Mouse (Mus musculus): ENCODE measurements around the gene Smpdl3b. TPM values are rescaled to one million over a fixed set of nuclear protein-coding genes. Genes with fewer than 3 reads are reported as not detected.
"Not testable (repeated sequence)": the region's sequence is repeated elsewhere in the genome, so short reads cannot be mapped to it uniquely, and the experiment has no call there.

Smpdl3b gene
- polyA plus RNA-seq, 1 experiment from 2014 or later, result 9.0 TPM

- no peak for TF ChIP-seq CTCF (IDR thresholded peaks at IDR 0.05; ENCODE audit: low read depth)
- Histone ChIP-seq H3K4me1 (replicated peaks; ENCODE audit: insufficient read depth, low read length) (no peaks in the 10 kb centered on the region), H3K4me2 (ENCODE audit: low read length) (no peak overlapping the region), H3K9me3 (replicated peaks; ENCODE audit: low read length) (no peaks in the 10 kb centered on the region), H3K36me3 (ENCODE audit: insufficient read depth, low read length) (no peaks in the 10 kb centered on the region), H3K27me3 (ENCODE audit: insufficient read depth, low read length) (no peaks in the 10 kb centered on the region), H3K4me3 (replicated peaks; ENCODE audit: low read depth, low read length) (no peak overlapping the region), H3K27ac (no peak overlapping the region), H3K9ac (ENCODE audit: low read depth, low read length) (no peak overlapping the region)
- ATAC-seq (replicated peaks; ENCODE audit: low FRiP score, low read depth) (no peak), DNase-seq (ENCODE audit: low spot score) (no peak)
- WGBS, result 90% methylated on average over 7 of the region's 7 CpGs
Observed at GRCm38 (mm10) chr4:132741491-132741890, 15.6 kb downstream of the Smpdl3b start.

GRCm38 (mm10) chr4:132737154-132737553 lies 19.9 kb downstream of the Smpdl3b start:
- H3K9me3 ChIP-seq (replicated peaks; ENCODE audit: low read length); ATAC-seq (replicated peaks; ENCODE audit: low FRiP score, low read depth); H3K27ac ChIP-seq; H3K4me2 ChIP-seq (ENCODE audit: low read length); H3K4me3 ChIP-seq (replicated peaks; ENCODE audit: low read depth, low read length); DNase-seq (ENCODE audit: low spot score); H3K36me3 ChIP-seq (ENCODE audit: insufficient read depth, low read length); H3K27me3 ChIP-seq (ENCODE audit: insufficient read depth, low read length); H3K9ac ChIP-seq (ENCODE audit: low read depth, low read length); H3K4me1 ChIP-seq (replicated peaks; ENCODE audit: insufficient read depth, low read length): not testable (repeated sequence)
- WGBS, result 89% methylated on average over 9 of the region's 9 CpGs

- peak; percentile 15; the same call in 1 of the 2 replicates for TF ChIP-seq CTCF (IDR thresholded peaks at IDR 0.05; ENCODE audit: low read depth)
- no peak overlapping the region for H3K4me2 ChIP-seq (ENCODE audit: low read length)
- no peaks in the 10 kb centered on the region for H3K4me1 ChIP-seq (replicated peaks; ENCODE audit: insufficient read depth, low read length)
- no peak for ATAC-seq (replicated peaks; ENCODE audit: low FRiP score, low read depth)
- no peak for DNase-seq (ENCODE audit: low spot score)
- H3K9me3 ChIP-seq (replicated peaks; ENCODE audit: low read length), result no peaks in the 10 kb centered on the region
- WGBS, result 53% methylated on average over 3 of the region's 3 CpGs
- H3K4me3 ChIP-seq (replicated peaks; ENCODE audit: low read depth, low read length), result no peak overlapping the region
- no peak overlapping the region for H3K27ac ChIP-seq
- no peak overlapping the region for H3K9ac ChIP-seq (ENCODE audit: low read depth, low read length)
- H3K36me3 ChIP-seq (ENCODE audit: insufficient read depth, low read length), result no peaks in the 10 kb centered on the region
- H3K27me3 ChIP-seq (ENCODE audit: insufficient read depth, low read length), result no peaks in the 10 kb centered on the region
Observed at GRCm38 (mm10) chr4:132735894-132736293, 21.2 kb downstream of the Smpdl3b start.

- no peak for TF ChIP-seq CTCF (IDR thresholded peaks at IDR 0.05; ENCODE audit: low read depth)
- H3K27me3 ChIP-seq (ENCODE audit: insufficient read depth, low read length), result no peaks in the 10 kb centered on the region
- no peak overlapping the region for H3K4me3 ChIP-seq (replicated peaks; ENCODE audit: low read depth, low read length)
- H3K9me3 ChIP-seq (replicated peaks; ENCODE audit: low read length), result no peaks in the 10 kb centered on the region
- DNase-seq (ENCODE audit: low spot score) (no peak), ATAC-seq (replicated peaks; ENCODE audit: low FRiP score, low read depth) (no peak)
- H3K4me1 ChIP-seq (replicated peaks; ENCODE audit: insufficient read depth, low read length), result no peaks in the 10 kb centered on the region
- 73% methylated on average over 2 of the region's 2 CpGs for whole genome bisulfite sequencing
- H3K9ac ChIP-seq (ENCODE audit: low read depth, low read length), result no peak overlapping the region
- H3K36me3 ChIP-seq (ENCODE audit: insufficient read depth, low read length), result no peaks in the 10 kb centered on the region
- H3K27ac ChIP-seq, result no peak overlapping the region
- H3K4me2 ChIP-seq (ENCODE audit: low read length), result no peak overlapping the region
Observed at GRCm38 (mm10) chr4:132735389-132735788, 21.7 kb downstream of the Smpdl3b start.

DNA sequence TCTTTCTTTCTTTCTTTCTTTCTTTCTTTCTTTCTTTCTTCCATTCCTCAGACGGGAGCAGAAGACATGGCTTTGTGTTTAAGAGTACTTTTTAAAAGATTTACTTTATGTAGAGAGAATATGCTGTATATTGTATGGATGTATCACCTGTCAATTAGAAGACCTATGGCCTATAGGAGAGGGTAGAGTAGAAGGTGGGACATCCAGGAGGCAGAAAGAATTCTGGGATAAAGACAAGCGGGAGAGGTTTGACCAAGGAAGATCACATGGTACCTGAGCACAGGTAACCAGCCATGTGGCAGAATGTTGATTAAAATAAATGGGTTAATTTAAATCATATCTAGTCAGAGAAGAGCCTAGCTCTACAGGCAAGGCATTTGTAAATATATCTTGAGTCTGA lies 22.3 kb downstream of the Smpdl3b start:
- Histone ChIP-seq H3K9me3 (replicated peaks; ENCODE audit: low read length) (no peaks in the 10 kb centered on the region), H3K4me2 (ENCODE audit: low read length) (no peak overlapping the region), H3K27me3 (ENCODE audit: insufficient read depth, low read length) (no peaks in the 10 kb centered on the region), H3K9ac (ENCODE audit: low read depth, low read length) (no peak overlapping the region), H3K36me3 (ENCODE audit: insufficient read depth, low read length) (no peaks in the 10 kb centered on the region), H3K4me1 (replicated peaks; ENCODE audit: insufficient read depth, low read length) (no peaks in the 10 kb centered on the region), H3K27ac (no peak overlapping the region), H3K4me3 (replicated peaks; ENCODE audit: low read depth, low read length) (no peak overlapping the region)
- no peak for TF ChIP-seq CTCF (IDR thresholded peaks at IDR 0.05; ENCODE audit: low read depth)
- 92% methylated on average over 2 of the region's 2 CpGs for WGBS
- DNase-seq (ENCODE audit: low spot score) (no peak), ATAC-seq (replicated peaks; ENCODE audit: low FRiP score, low read depth) (no peak)

DNA sequence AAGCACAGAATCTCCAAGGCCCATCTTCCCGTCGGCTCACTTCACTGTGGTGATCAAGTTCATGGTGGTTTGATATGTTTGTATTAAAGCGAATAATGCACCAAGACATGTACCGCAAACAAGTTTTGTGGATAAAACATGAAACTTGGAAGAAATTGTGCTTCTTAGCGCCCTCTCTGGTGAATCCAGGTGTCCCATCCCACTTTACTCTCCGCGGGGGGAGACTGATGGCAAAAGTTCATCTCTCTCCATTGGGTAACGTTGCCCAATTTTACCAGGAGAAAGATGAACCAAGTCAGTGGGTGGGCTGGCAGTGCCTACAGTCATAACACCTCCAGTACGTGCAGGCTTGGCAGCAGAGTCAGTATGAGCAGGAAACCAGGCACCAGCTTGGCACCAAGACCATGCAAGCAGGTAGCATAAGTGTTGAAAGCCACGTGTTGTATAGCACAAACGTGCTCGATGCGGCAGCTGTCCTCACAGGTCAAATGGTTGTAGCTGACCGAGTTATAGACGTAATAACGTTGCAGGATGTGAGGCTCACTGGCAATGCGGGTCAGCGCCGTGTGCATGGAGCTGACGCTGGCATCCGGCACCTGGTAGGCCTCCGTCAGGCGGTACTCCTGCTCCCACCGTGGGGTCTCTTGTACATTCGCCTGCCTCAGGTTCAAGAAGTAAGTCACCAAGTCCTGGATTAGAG lies 23.8 kb downstream of the Smpdl3b start:
- no peak overlapping the region for H3K9ac ChIP-seq (ENCODE audit: low read depth, low read length)
- no peak overlapping the region for H3K4me2 ChIP-seq (ENCODE audit: low read length)
- no peaks in the 10 kb centered on the region for H3K9me3 ChIP-seq (replicated peaks; ENCODE audit: low read length)
- no peaks in the 10 kb centered on the region for H3K36me3 ChIP-seq (ENCODE audit: insufficient read depth, low read length)
- H3K27ac ChIP-seq, result no peak overlapping the region
- no peak for DNase-seq (ENCODE audit: low spot score)
- TF ChIP-seq CTCF (IDR thresholded peaks at IDR 0.05; ENCODE audit: low read depth), result peak; percentile 18; the same call in 1 of the 2 replicates
- 94% methylated on average over 25 of the region's 25 CpGs for WGBS
- no peak overlapping the region for H3K4me3 ChIP-seq (replicated peaks; ENCODE audit: low read depth, low read length)
- H3K4me1 ChIP-seq (replicated peaks; ENCODE audit: insufficient read depth, low read length), result no peaks in the 10 kb centered on the region
- no peak for ATAC-seq (replicated peaks; ENCODE audit: low FRiP score, low read depth)
- H3K27me3 ChIP-seq (ENCODE audit: insufficient read depth, low read length), result no peaks in the 10 kb centered on the region
